Mouse (Mus musculus) neural tube, embryonic 11.5 days (tissue): ENCODE measurements at regions not wholly inside any gene's neighbourhood (a gene's known extent, or its start where the extent isn't known, plus 50 kb on each side); places are given as distances from the start of the nearest gene placed in this dataset.
"Not testable (repeated sequence)": the region's sequence is repeated elsewhere in the genome, so short reads cannot be mapped to it uniquely, and the experiment has no call there.

ENCODE experiments used
- ATAC-seq: fragments of 200-750 bp; cut with Nextera tagmentation; 2 replicates; pipeline ENCODE4 v1.8.0; 2017; ENCODE audit warnings: moderate number of reproducible peaks, mild to moderate bottlenecking, moderate TSS enrichment, moderate library complexity; ENCODE audit not compliant: insufficient read depth, low FRiP score, low TSS enrichment
- DNase-seq: peaks from one replicate; pipeline ENCODE4 v3.0.0-alpha.2; 2015; ENCODE audit warnings: low spot score
- H3K27ac ChIP-seq: fragments of 300-500 bp; sonication (generic); 2 replicates; pipeline ENCODE4 v1.5.1; 2014; ENCODE audit warnings: low read depth, mild to moderate bottlenecking, low read length
- H3K27me3 ChIP-seq: fragments of 300-500 bp; sonication (generic); 2 replicates; pipeline ENCODE4 v1.6.1; 2014; ENCODE audit warnings: mild to moderate bottlenecking, low read length, mixed read lengths; ENCODE audit not compliant: control insufficient read depth, insufficient read depth
- H3K36me3 ChIP-seq: fragments of 300-500 bp; sonication (generic); 2 replicates; pipeline ENCODE4 v1.6.1; 2014; ENCODE audit warnings: mild to moderate bottlenecking, low read length, moderate library complexity, mixed read lengths; ENCODE audit not compliant: control insufficient read depth, insufficient read depth
- H3K4me1 ChIP-seq: fragments of 300-500 bp; sonication (generic); 2 replicates; pipeline ENCODE4 v1.6.1; 2014; ENCODE audit warnings: low read length, mixed read lengths; ENCODE audit not compliant: control insufficient read depth, insufficient read depth
- H3K4me2 ChIP-seq: fragments of 300-500 bp; sonication (generic); 2 replicates; pipeline ENCODE4 v1.6.1; 2014; ENCODE audit warnings: low read depth, mild to moderate bottlenecking, moderate library complexity
- H3K4me3 ChIP-seq: fragments of 300-500 bp; sonication (generic); 2 replicates; pipeline ENCODE4 v1.5.1; 2014; ENCODE audit warnings: low read depth, low read length
- H3K9ac ChIP-seq: fragments of 300-500 bp; sonication (generic); 2 replicates; pipeline ENCODE4 v1.6.1; 2014; ENCODE audit warnings: mild to moderate bottlenecking, low read length
- H3K9me3 ChIP-seq: fragments of 300-500 bp; sonication (generic); 2 replicates; pipeline ENCODE4 v1.6.1; 2016; ENCODE audit warnings: low read length; ENCODE audit not compliant: control insufficient read depth
- WGBS: fragments of 180-500 bp; shearing (Covaris S2); extraction: QIAGEN DNeasy Blood & Tissue Kit; methylation state at CpG from one replicate; pipeline ENCODE4 v1.1.7; 2014; 5-methylcytosine and 5-hydroxymethylcytosine counted together

- no peaks in the 10 kb centered on the region for H3K36me3 ChIP-seq
- DNase-seq (no peak), ATAC-seq (no peak)
- H3K9ac ChIP-seq = no peak overlapping the region
- H3K27me3 ChIP-seq = no peaks in the 10 kb centered on the region
- no peak overlapping the region for H3K4me2 ChIP-seq
- H3K9me3 ChIP-seq = no peaks in the 10 kb centered on the region
- no peak overlapping the region for H3K4me3 ChIP-seq
- H3K27ac ChIP-seq = no peak overlapping the region
- no peaks in the 10 kb centered on the region for H3K4me1 ChIP-seq
- 36% methylated on average over 2 of the region's 2 CpGs for WGBS
These were observed 922.5 kb downstream of the Robo1 start for GRCm38 (mm10) chr16:73230599-73230998.

GRCm38 (mm10) chr16:73217555-73217954 lies 909.4 kb downstream of the Robo1 start:
- ATAC-seq (no peak), DNase-seq (no peak)
- Histone ChIP-seq H3K36me3 (no peaks in the 10 kb centered on the region), H3K9ac (no peak overlapping the region), H3K27ac (no peak overlapping the region), H3K4me2 (no peak overlapping the region), H3K9me3 (no peaks in the 10 kb centered on the region), H3K4me1 (no peaks in the 10 kb centered on the region), H3K4me3 (no peak overlapping the region), H3K27me3 (no peaks in the 10 kb centered on the region)
- WGBS = 80% methylated on average over 4 of the region's 4 CpGs

- no peaks in the 10 kb centered on the region for H3K27me3 ChIP-seq
- H3K9me3 ChIP-seq = no peaks in the 10 kb centered on the region
- WGBS = 95% methylated on average over 11 of the region's 11 CpGs
- no peak for DNase-seq
- H3K4me2 ChIP-seq = no peak overlapping the region
- H3K27ac ChIP-seq = no peak overlapping the region
- H3K4me1 ChIP-seq = no peaks in the 10 kb centered on the region
- no peaks in the 10 kb centered on the region for H3K36me3 ChIP-seq
- ATAC-seq = no peak
- H3K4me3 ChIP-seq = no peak overlapping the region
- no peak overlapping the region for H3K9ac ChIP-seq
These were observed 895.4 kb downstream of the Robo1 start for GRCm38 (mm10) chr16:73203542-73203941.

- Histone ChIP-seq H3K9me3 (no peaks in the 10 kb centered on the region), H3K4me1 (no peaks in the 10 kb centered on the region), H3K9ac (no peak overlapping the region), H3K27me3 (no peaks in the 10 kb centered on the region), H3K4me2 (no peak overlapping the region), H3K4me3 (no peak overlapping the region), H3K27ac (no peak overlapping the region), H3K36me3 (no peaks in the 10 kb centered on the region)
- no peak for DNase-seq
- 73% methylated on average over 3 of the region's 3 CpGs for WGBS
- ATAC-seq = no peak
These were observed 892.9 kb downstream of the Robo1 start for GRCm38 (mm10) chr16:73200991-73201390.

- ATAC-seq (no peak), DNase-seq (no peak)
- no peaks in the 10 kb centered on the region for H3K9me3 ChIP-seq
- no peak overlapping the region for H3K9ac ChIP-seq
- H3K27ac ChIP-seq = no peak overlapping the region
- no peak overlapping the region for H3K4me3 ChIP-seq
- H3K4me2 ChIP-seq = no peak overlapping the region
- no peaks in the 10 kb centered on the region for H3K36me3 ChIP-seq
- WGBS = 58% methylated on average over 5 of the region's 5 CpGs
- H3K4me1 ChIP-seq = no peaks in the 10 kb centered on the region
- H3K27me3 ChIP-seq = no peaks in the 10 kb centered on the region
These were observed 874.7 kb downstream of the Robo1 start for GRCm38 (mm10) chr16:73182776-73183175.

- H3K27me3 ChIP-seq = no peaks in the 10 kb centered on the region
- no peak overlapping the region for H3K4me2 ChIP-seq
- 87% methylated on average over 7 of the region's 7 CpGs for WGBS
- ATAC-seq (no peak), DNase-seq (no peak)
- H3K27ac ChIP-seq = no peak overlapping the region
- H3K4me3 ChIP-seq = no peak overlapping the region
- no peaks in the 10 kb centered on the region for H3K9me3 ChIP-seq
- no peaks in the 10 kb centered on the region for H3K36me3 ChIP-seq
- no peaks in the 10 kb centered on the region for H3K4me1 ChIP-seq
- H3K9ac ChIP-seq = no peak overlapping the region
These were observed 874.2 kb downstream of the Robo1 start for GRCm38 (mm10) chr16:73182258-73182657.

GRCm38 (mm10) chr16:73155447-73155846 lies 847.3 kb downstream of the Robo1 start:
- no peaks in the 10 kb centered on the region for H3K4me1 ChIP-seq
- H3K9me3 ChIP-seq = no peaks in the 10 kb centered on the region
- no peak for ATAC-seq
- H3K27ac ChIP-seq = no peak overlapping the region
- H3K27me3 ChIP-seq = no peaks in the 10 kb centered on the region
- no peak overlapping the region for H3K4me2 ChIP-seq
- WGBS = 68% methylated on average over 2 of the region's 2 CpGs
- no peaks in the 10 kb centered on the region for H3K36me3 ChIP-seq
- H3K9ac ChIP-seq = no peak overlapping the region
- no peak for DNase-seq
- H3K4me3 ChIP-seq = no peak overlapping the region

GRCm38 (mm10) chr16:73127927-73128326 lies 819.8 kb downstream of the Robo1 start:
- H3K4me3 ChIP-seq, H3K9me3 ChIP-seq, H3K4me1 ChIP-seq, H3K27ac ChIP-seq, DNase-seq, H3K9ac ChIP-seq, H3K36me3 ChIP-seq, H3K4me2 ChIP-seq, H3K27me3 ChIP-seq, ATAC-seq: not testable (repeated sequence)
- 96% methylated on average over 1 of the region's 1 CpGs for WGBS

- 0 out of 2 replicates have a peak, but pooled peaks cover 5% of the 10 kb centered on the region for H3K27me3 ChIP-seq
- H3K9ac ChIP-seq = no peak overlapping the region
- ATAC-seq (no peak), DNase-seq (no peak)
- no peaks in the 10 kb centered on the region for H3K4me1 ChIP-seq
- no peaks in the 10 kb centered on the region for H3K9me3 ChIP-seq
- no peak overlapping the region for H3K4me3 ChIP-seq
- no peak overlapping the region for H3K27ac ChIP-seq
- H3K4me2 ChIP-seq = no peak overlapping the region
- no peaks in the 10 kb centered on the region for H3K36me3 ChIP-seq
These were observed 812.5 kb downstream of the Robo1 start for GRCm38 (mm10) chr16:73120568-73120967.
